Mouse (Mus musculus) cerebellum, postnatal 4 days (tissue): ENCODE measurements around the gene Htr2a.

Source experiments
- DNase-seq, 2 experiments: peaks; one replicate each; pipeline ENCODE4 v3.0.0; 2022; ENCODE audit warnings: low spot score in 2 of 2, mixed read lengths in 1 of 2

The Htr2a gene

GRCm38 (mm10) chr14:74640819-74641381, at the start of gene Htr2a:
Gene Htr2a, plus strand, starts transcription at chr14:74640840.
- DNase-seq, result no peak

DNA sequence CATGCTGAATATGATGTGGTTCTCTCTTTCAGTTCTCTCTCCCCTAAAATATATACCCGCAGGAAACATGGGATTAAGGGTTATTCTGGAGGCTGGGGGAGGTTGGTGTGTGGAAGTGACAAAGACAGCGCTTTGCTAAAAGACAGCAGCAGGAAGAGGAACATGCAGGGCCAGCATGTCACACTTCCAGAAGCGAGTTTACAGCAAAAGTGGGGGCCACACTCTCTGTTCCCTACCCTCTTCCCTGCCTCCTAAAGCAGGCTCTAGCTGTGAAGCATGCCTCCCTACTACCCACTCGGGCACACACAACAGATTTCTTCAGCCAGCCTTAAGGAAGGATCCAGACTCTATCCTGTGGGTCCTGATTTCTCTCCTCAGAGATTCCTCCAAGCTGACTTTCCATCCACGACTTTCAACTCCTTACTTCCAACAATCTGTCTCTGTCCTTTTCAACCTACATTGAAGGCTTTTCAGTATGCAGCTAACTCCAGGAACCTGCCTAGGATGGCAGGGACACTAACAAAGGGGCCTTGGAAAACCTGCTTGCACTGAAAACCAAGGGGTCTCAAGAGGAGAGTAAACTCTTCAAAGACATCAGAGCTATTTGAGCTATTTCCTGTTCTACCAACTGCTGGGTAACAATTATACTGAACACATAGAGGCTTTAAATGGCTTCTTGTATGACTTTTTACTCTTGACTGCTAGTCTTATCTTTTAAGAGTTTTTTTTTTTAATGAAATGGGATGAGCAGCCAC, 39.1 kb upstream of the Htr2a start:
- DNase-seq, result no peak

DNA sequence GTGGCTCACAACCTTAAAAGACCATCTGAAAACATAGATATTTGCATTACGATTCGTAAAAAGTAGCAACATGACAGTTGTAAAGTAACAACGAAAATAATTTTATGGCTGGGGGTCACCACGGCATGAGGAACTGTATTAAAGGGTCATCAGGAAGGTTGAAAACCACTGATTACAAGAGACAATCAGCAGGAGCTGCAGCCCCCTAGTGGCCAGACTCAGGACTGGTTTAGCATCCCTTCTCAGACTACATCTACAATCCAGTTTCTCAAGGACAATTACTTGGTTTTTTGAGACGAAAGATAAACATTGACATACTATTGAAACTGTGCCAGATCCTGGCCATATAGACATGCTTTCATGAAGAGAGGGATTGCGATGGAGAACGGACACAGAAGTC, 38.1 kb upstream of the Htr2a start:
- DNase-seq, result peak; percentile 31 to 59

DNA sequence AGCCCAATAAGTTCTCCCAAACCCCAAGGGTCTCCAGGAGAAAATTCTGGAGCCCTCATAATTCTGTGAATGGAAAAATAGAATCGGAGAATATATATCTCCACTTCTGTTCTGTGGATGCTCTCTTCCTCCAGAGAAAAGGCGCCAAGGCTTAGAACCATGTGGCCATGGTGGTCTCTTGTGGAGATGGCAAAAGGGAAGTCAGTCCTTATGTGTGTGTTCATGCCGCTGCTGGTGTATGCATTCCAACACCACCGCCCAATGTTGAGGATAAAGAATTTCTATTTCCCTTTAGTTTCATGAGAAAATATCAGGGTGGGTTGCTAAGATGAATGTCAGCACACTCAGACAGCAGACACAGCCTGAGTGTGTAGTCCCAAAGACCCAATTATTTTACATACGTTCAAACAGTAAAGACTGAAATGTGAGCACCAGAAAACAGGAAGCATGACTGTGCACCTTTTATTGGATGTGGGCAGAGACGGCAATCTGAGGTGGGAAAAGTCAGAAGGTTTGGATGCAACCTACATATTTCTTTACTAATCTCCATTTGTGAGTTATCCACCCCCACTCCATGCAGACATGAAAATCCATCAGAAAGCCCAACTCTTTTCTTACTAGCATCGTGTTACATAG, 37.4 kb upstream of the Htr2a start:
- no peak for DNase-seq

GRCm38 (mm10) chr14:74611326-74611725, 29.3 kb upstream of the Htr2a start:
- DNase-seq, result no peak

- no peak for DNase-seq
These were observed 21.8 kb upstream of the Htr2a start for GRCm38 (mm10) chr14:74618858-74619257.

DNA sequence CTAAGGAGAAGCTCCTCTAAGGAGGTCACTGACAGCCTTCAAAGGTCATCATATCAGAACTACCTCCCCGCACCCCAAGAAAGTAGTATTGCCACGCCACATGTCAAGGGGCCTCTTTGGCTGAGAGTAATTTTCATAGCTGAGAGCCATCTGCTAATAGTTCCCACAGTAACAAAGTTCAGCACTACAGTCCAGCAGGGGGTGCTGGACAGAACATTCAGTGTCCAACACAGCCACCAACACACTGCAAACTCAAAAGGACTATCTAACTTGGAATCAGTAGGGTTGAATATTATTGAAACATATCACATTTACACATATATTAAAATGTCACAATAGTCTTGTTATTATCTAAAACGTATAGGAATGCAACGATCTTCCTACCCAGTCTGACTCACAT, 2.6 kb upstream of the Htr2a start:
- DNase-seq, result no peak

DNA sequence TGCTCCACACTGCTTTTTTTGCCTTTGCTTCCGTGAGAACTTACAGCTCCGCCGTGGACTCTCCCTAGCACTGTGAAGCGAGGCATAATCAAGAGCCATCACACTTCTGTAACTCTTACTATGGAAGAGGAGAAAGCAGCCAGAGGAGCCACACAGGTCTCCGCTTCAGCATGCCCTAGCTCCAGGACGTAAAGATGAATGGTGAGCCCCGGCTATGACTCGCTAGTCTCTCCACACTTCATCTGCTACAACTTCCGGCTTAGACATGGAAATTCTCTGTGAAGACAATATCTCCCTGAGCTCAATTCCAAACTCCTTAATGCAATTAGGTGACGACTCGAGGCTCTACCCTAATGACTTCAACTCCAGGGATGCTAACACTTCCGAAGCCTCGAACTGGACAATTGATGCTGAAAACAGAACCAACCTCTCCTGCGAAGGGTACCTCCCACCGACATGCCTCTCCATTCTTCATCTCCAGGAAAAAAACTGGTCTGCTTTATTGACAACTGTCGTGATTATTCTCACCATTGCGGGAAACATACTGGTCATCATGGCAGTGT, 1.1 kb downstream of the Htr2a start:
- no peak for DNase-seq

DNA sequence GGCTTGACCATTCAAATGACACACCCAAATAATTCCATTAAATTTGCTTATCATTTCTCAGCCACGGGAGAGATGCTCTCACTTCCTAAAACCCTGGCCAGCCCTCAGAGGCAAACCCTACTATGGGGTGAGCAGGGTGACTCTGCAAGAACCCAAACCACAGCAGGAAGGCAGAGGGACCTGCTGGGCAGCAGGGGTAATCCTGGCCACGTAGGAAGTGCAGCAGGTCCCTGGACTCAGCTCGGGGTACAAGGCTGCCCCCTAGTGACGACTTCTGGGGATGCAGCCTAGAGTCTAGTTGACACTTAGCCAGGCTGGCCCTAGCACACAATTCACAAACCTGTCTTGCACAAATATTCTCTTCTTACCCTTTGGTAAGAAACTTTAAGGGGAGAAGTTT, 2.7 kb downstream of the Htr2a start:
- DNase-seq, result peak; percentile 91 to 92

GRCm38 (mm10) chr14:74646107-74646793, 5.6 kb downstream of the Htr2a start:
- DNase-seq, result no peak

DNA sequence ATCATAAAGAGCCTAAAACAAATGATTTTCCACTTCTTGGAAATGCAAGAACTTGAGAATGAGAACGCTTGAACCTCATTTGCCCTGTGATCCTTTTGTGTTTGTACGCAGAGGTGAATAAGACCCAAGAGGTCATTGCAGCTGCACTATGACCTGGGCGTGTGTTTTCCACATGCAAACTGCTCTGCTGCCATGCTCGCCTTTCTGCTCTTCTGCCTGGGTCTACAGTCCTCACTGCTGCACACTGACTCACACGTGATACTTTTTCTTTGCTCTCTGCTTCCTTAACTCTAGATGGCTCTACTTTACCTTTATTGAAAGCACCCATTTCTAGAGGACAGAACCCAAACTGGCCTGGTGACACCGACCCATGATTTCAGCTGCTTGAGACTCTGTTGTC, 9.4 kb downstream of the Htr2a start:
- DNase-seq, result no peak

DNA sequence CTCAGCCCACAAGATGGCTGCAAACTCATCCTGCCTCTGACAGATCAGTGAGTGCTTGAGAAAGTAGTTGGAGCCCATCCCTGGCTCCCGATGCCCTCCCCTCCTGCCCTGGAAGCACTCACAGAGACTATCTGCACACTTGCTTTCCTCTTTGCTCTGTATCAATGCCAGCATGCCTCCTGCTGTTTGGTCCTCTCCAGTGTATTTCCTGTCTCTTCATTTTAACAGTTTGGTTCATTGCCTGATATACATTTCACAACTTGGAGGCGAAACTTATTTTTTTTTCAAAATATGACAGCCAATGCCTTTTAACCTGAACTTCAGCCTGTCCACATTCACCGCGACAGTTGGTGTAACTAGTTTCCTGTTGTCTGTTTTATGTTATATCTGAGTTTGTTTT, 11.0 kb downstream of the Htr2a start:
- no peak for DNase-seq

DNA sequence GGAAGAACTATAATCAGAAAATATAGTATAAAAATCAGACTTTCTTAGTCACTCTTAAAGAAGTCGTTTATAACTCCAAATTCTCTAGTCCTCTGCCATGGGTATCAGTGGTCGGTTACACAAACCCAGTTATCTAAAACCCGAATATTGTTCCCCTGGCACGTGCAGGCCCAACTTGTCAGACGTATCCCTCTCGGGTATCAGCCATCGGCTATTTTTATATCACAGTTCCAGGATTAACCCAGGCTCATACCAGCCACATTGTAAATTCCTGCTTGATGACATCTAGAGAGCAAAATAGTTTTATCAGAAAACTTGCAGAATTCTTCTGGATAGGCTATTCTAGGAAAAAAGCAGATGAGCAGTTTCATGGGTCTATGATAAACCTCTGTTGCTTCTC, 16.6 kb downstream of the Htr2a start:
- no peak for DNase-seq

- DNase-seq, result no peak
These were observed 18.8 kb downstream of the Htr2a start for GRCm38 (mm10) chr14:74659411-74659841.

DNA sequence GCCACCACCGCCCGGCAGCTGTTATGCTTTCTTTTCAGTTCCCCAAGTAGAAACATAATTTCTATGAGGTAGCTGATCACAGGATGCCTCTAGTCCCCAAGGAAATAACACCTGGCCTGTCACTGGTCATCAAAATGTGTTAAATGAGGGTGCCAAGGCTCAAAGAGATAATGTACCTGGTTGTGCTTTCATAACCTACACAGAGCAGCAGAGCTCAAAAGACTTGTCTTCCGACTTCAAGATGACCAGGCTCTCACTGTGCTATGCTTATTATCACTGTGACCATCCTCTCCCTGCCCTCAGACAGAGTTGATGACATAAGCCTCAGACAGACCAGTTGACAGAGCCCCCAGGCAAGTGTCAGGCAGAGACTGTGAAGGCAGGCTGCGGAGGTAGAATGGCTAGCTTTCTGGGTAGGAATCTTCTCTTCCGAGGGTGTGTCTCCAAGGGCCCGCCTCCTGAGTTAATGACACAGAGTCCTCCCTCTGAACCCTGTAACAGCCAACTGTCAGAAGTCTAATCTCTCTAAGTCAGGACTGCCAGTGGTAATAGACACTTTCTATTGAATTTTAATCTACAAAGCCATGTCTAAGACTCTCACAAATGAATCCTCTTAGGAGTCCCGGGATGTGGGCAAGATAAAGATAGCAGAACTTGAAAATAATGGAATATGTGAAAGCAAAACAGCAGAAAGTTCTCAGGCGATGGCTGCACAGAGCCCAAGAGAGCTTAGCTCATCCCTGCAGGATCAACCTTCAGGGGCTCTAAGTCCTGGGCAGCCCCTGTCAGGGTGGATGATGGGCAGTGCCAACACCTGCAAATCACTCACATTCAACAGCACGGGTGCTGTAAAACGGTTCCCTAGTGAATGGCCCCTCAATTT, 31.7 kb downstream of the Htr2a start:
- no peak for DNase-seq

DNA sequence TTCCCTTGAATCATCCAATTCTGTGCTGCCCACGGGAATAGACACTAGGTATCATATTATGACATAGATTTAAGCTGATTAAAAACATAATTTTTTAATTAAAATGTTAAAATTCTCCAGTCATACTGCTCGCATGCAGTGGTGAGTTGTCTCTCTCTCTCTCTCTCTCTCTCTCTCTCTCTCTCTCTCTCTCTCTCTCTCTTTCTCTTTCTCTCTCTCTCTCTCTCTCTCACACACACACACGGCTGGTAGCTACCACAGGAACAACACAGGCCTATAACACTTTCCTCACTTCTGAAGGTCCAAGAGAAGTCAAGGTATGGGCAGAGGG, 32.3 kb downstream of the Htr2a start:
- DNase-seq, result no peak

GRCm38 (mm10) chr14:74673584-74673983, 32.9 kb downstream of the Htr2a start:
- DNase-seq, result no peak

GRCm38 (mm10) chr14:74679841-74680240, 39.2 kb downstream of the Htr2a start:
- no peak for DNase-seq

- DNase-seq, result no peak
These were observed 43.8 kb downstream of the Htr2a start for GRCm38 (mm10) chr14:74684298-74684978.

DNA sequence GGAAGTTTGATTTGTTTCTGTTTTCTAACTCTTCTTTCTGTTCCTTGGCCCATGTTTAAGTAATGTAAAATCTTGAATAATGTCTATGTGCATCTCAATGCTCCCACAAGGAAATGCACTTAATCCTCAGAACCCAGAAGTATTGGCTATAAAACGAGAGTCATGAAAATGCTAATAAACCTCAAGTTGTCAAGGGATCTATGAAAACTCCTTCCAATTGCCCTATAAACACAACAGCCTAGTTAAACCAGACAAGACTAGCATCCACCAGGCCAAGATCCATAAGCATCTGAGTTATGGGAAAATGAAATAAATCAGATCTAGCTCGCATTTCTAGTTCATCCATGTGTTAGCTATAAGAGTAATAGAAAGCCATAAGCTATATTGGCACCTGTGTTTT, 51.3 kb downstream of the Htr2a start:
- DNase-seq, result no peak

GRCm38 (mm10) chr14:74696766-74697165, 56.1 kb downstream of the Htr2a start:
- DNase-seq, result no peak
